Mouse (Mus musculus): ENCODE data around the gene Gm10309.

DNA sequence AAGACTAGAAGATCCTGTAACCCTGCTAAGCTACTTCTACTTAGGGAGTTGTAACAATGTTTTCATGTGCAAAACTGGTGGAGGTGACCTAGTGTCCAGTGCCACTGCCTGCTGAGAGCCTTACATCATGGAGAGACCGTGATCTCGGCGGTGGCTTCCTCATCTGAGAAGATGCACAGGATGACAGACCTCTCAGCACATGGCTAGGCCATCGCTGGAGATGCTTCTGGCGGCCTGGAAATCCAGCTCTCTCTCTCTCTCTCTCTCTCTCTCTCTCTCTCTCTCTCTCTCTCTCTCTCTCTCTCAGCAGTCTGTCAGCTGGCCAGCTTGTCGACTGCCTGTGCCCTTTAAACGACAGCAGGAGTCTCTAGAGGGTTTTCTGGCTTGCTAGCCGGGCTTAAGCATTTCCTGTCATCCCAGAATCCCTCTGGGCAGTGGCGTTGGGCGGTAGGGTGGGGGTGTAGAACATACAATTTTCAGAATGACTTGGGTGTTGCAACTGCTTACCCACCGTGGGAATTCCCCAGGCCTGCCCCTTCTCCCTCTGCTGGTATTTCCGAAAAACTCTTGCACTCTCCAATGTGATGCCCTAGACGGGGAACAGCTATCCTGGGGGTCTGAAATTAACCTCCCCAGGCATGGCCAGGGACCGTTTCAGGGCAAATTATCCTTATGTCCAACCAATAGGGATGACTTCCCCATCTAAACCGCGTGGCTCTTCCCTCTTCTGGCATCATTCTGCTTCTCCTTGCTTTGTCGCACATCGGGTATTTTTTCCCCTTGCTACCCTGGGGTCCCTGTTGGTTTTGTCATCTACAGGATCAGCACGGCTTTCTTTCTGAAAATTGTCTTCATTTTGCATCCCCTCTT, 2.5 kb upstream of the Gm10309 start:
- TF ChIP-seq POLR2A (IDR thresholded peaks at IDR 0.05; ENCODE audit: low read depth, low read length) (no peak), CTCF (IDR thresholded peaks at IDR 0.05; ENCODE audit: extremely low read depth, insufficient read depth, insufficient read length, insufficient replicate concordance) (no peak)

Data from spleen, adult 2 months (tissue).